Mouse (Mus musculus) midbrain, embryonic 15.5 days (tissue): ENCODE measurements around the gene Cort. TPM values are rescaled to one million over a fixed set of nuclear protein-coding genes. Genes with fewer than 3 reads are reported as not detected.
A peak's percentile ranks its signal among the peaks of the same experiment; 100 is the strongest.

Source experiments
- ATAC-seq: fragments of 200-750 bp; cut with Nextera tagmentation; replicated peaks from 2 replicates; pipeline ENCODE4 v1.8.0; 2017; ENCODE audit warnings: moderate TSS enrichment
- H3K27ac ChIP-seq: fragments of 300-500 bp; sonication (generic); 2 replicates; pipeline ENCODE4 v1.5.1; 2015; ENCODE audit warnings: mild to moderate bottlenecking, inconsistent platforms
- H3K27me3 ChIP-seq: fragments of 300-500 bp; sonication (generic); replicated peaks from 2 replicates; pipeline ENCODE4 v1.6.1; 2015; ENCODE audit warnings: inconsistent platforms
- H3K36me3 ChIP-seq: fragments of 300-500 bp; sonication (generic); replicated peaks from 2 replicates; pipeline ENCODE4 v1.6.1; 2015; ENCODE audit warnings: inconsistent platforms
- H3K4me1 ChIP-seq: fragments of 300-500 bp; sonication (generic); 2 replicates; pipeline ENCODE4 v1.6.1; 2015; ENCODE audit warnings: inconsistent platforms
- H3K4me2 ChIP-seq: fragments of 300-500 bp; sonication (generic); 2 replicates; pipeline ENCODE4 v1.6.1; 2015; ENCODE audit warnings: inconsistent platforms, mild to moderate bottlenecking, moderate library complexity
- H3K4me3 ChIP-seq: fragments of 300-500 bp; sonication (generic); 2 replicates; pipeline ENCODE4 v1.5.1; 2015; ENCODE audit warnings: mild to moderate bottlenecking, inconsistent platforms
- H3K9ac ChIP-seq: fragments of 300-500 bp; sonication (generic); 2 replicates; pipeline ENCODE4 v1.6.1; 2015; ENCODE audit warnings: mild to moderate bottlenecking, inconsistent platforms
- H3K9me3 ChIP-seq: fragments of 300-500 bp; sonication (generic); 2 replicates; pipeline ENCODE4 v1.6.1; 2016; ENCODE audit warnings: inconsistent platforms
- WGBS: fragments of 180-500 bp; shearing (Covaris S2); methylation state at CpG from one replicate; pipeline ENCODE4 v1.1.7; 2015; ENCODE audit warnings: mixed read lengths; 5-methylcytosine and 5-hydroxymethylcytosine counted together
- polyA plus RNA-seq: library from polyadenylated mRNA; unstranded; fragments of >200 nt; fragmentation: Nextera tagmentation; extraction: Ambion mirVana; gene quantifications from 2 replicates; pipeline ENCODE4 v1.2.1, GENCODE M21; 2015

Gene Cort
- polyA plus RNA-seq, 1 experiment from 2014 or later = 0.62 TPM

DNA sequence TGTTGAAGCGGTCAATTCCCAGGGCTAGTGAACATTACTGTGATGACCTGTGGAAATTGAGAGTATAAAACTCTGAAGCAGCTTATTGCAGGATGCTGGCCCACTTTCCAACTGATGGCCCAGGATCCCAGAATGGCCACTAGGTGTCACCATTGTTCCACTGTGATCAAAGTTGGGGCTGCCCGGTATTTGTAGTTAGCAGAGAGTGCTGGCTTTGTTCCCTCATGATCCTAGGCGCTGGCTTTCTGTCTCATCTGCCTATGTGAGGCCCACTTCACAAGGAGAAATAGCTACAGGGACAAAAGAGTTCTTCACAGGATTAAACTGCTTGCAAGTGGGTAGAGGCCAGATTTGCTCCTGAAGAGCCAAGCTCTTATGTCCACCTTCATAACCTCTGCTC lies 17.9 kb upstream of the Cort start:
- Histone ChIP-seq H3K27ac (0 out of 2 replicates have a peak overlapping the region, but pooled peaks have one; percentile 57), H3K36me3 (0 out of 2 replicates have a peak, but pooled peaks cover 3% of the 10 kb centered on the region), H3K9ac (no peak overlapping the region), H3K4me2 (no peak overlapping the region), H3K4me3 (no peak overlapping the region), H3K9me3 (no peaks in the 10 kb centered on the region), H3K27me3 (no peaks in the 10 kb centered on the region), H3K4me1 (peaks cover 3% of the 10 kb centered on the region; the same call in 1 of the 2 replicates)
- WGBS = 6% methylated on average over 3 of the region's 3 CpGs
- ATAC-seq = peak; percentile 91

DNA sequence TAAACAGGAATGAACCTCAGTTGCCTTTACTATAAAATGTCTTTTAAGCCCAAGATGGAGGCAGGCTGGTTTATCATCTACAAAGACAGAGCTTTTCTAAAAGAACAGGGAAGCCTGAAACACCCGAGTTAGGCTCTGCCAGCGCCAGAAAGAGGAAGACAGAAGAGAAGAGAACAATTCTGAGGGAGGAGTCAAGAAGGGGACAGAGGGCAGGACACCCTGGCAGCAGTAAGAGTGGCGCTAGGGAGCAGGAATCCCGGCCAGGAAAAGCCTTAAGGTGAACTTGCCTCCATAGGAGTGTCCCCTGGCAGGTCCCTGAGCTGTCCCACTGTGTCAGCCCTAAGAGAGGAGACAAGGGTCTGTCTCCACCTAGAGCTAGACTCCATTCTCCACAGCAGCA lies 17.0 kb upstream of the Cort start:
- H3K9me3 ChIP-seq = no peaks in the 10 kb centered on the region
- H3K36me3 ChIP-seq = no peaks in the 10 kb centered on the region
- no peak overlapping the region for H3K4me3 ChIP-seq
- H3K27me3 ChIP-seq = no peaks in the 10 kb centered on the region
- peaks cover 3% of the 10 kb centered on the region; the same call in 1 of the 2 replicates for H3K4me1 ChIP-seq
- H3K27ac ChIP-seq = no peak overlapping the region
- WGBS = 38% methylated on average over 4 of the region's 4 CpGs
- no peak for ATAC-seq
- no peak overlapping the region for H3K4me2 ChIP-seq
- no peak overlapping the region for H3K9ac ChIP-seq

DNA sequence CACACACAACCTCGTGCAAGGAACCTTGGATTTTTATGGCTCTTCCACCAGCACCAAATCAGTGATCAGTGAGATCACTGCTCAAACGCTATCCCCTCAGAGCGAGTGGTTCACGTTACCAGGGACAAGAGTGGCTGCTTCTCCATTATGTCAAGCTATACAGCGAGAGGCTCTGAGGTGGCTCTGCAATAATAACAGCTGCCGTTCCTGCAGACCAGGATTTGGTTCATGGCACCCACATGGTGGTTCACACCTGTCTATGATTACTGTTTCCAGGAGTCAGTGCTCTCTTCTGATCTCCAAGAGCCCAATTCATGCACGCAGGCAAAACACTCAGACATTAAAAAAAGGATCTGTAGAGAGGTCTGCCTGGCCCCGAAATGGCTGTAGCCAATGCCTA lies 12.0 kb upstream of the Cort start:
- H3K4me1 ChIP-seq = peaks cover 9% of the 10 kb centered on the region
- ATAC-seq = no peak
- H3K9ac ChIP-seq = no peak overlapping the region
- no peak overlapping the region for H3K27ac ChIP-seq
- no peaks in the 10 kb centered on the region for H3K27me3 ChIP-seq
- WGBS = 87% methylated on average over 8 of the region's 8 CpGs
- H3K4me3 ChIP-seq = no peak overlapping the region
- H3K4me2 ChIP-seq = no peak overlapping the region
- H3K9me3 ChIP-seq = no peaks in the 10 kb centered on the region
- H3K36me3 ChIP-seq = no peaks in the 10 kb centered on the region

DNA sequence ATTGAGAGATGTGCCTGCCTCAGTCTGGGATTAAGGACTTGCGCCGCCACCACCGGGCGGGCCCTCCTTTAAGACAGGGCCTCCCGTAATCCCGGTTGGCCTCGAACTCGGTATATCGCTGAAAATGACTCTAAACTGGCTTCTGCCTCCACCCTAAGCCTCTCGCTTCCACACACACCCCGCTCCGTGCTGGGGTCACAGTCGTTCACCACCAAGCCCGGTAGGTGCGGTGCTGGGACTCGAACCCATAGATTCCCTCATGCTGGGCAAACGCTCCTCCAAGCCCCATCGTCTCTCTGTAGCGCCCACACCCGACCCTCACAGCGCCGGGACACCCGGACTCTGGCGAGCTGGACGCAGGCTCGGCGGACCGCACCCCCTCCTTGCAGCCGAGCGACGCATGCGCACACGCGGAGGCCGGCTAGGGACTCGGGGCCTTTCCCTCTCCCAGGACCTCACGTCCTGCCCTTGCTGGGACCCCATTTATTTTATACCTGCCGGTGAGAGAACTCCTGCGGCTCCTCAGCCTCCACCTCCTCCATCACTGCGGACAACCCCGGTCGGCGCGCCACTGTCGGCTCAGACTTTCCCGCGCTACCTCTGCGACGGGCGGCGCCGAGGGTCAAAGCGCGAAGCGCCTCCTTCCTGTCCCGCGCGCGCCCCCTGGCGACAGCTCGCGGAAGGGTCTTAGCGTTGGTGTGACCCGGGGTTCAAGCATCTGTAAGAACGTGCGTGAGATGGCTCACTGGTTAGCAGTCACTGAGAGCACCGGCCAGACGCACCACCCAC lies 10.6 kb upstream of the Cort start, which contains the start of gene Cenps:
TSS of gene Cenps (minus strand) at position 648 of the 789 bp plus-strand sequence.
- peak; percentile 92 for ATAC-seq
- WGBS = 1% methylated on average over 67 of the region's 68 CpGs
- Histone ChIP-seq H3K27ac (peak within 1 kb of the TSS; percentile 81), H3K36me3 (no peaks in the 10 kb centered on the region), H3K4me3 (peak within 1 kb of the TSS; percentile 60), H3K9me3 (no peaks in the 10 kb centered on the region), H3K4me1 (peaks cover 9% of the 10 kb centered on the region), H3K4me2 (peak within 1 kb of the TSS; percentile 60), H3K9ac (peak within 1 kb of the TSS; percentile 61), H3K27me3 (no peaks in the 10 kb centered on the region)

DNA sequence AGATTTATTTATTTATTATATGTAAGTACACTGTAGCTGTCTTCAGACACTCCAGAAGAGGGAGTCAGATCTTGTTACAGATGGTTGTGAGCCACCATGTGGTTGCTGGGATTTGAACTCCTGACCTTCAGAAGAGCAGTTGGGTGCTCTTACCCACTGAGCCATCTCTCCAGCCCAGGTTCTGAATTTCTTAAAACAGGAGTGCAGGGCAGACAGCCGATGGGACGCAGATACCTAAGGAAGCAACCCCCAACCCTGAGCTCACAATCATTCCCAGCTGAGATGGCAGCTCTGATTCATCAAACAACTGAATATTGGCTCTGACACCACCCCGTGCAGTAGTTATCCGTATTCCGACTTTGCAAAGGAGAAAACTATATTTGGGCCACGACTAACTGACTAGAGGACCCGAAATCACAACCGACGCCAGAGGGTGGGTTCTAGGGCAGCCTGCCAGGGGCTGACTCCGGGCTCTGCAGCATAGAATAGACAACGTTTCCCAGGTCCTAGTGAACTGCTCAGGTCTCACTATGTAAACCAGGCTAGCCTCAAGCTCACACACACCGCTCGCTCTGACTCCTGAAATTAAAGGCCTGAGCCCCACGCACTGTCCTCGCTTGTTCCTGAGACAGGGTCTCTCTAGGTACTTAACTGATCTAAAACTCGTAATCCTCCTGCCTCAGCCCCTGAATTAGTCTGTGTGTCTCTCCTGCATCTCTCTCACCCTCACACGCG lies 9.7 kb upstream of the Cort start:
- peak overlapping the region; percentile 60 for H3K4me2 ChIP-seq
- 0 out of 2 replicates have a peak, but pooled peaks have one; percentile 8 for ATAC-seq
- no peaks in the 10 kb centered on the region for H3K9me3 ChIP-seq
- H3K4me3 ChIP-seq = peak overlapping the region; percentile 60
- H3K27ac ChIP-seq = no peak overlapping the region; the same call in 1 of the 2 replicates
- WGBS = 68% methylated on average over 18 of the region's 18 CpGs
- no peaks in the 10 kb centered on the region for H3K36me3 ChIP-seq
- peak overlapping the region; percentile 61 for H3K9ac ChIP-seq
- no peaks in the 10 kb centered on the region for H3K27me3 ChIP-seq
- peaks cover 9% of the 10 kb centered on the region for H3K4me1 ChIP-seq

DNA sequence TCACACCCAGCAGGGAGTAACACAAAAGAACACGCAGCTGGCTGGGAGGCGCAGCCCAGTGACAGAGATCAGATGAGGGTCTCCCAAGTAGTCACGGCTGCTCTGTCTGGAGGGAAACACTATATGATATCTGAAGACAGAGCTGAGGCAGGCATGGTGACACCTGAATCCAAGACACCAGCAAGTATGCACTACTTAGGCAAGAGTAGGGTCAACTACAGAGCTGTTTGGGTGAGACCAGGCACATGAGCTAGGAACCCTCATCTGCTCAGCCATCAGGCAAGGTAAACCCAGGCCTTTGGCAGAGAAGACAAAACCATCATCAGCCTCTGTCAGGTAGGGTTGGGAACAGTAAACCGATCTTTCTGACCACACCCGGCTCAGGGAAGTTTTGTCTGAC lies 6.8 kb upstream of the Cort start:
- H3K4me2 ChIP-seq = no peak overlapping the region
- no peaks in the 10 kb centered on the region for H3K36me3 ChIP-seq
- no peak overlapping the region for H3K9ac ChIP-seq
- H3K27me3 ChIP-seq = no peaks in the 10 kb centered on the region
- H3K9me3 ChIP-seq = no peaks in the 10 kb centered on the region
- no peak for ATAC-seq
- WGBS = 78% methylated on average over 5 of the region's 5 CpGs
- no peak overlapping the region for H3K4me3 ChIP-seq
- peaks cover 9% of the 10 kb centered on the region for H3K4me1 ChIP-seq
- no peak overlapping the region for H3K27ac ChIP-seq

DNA sequence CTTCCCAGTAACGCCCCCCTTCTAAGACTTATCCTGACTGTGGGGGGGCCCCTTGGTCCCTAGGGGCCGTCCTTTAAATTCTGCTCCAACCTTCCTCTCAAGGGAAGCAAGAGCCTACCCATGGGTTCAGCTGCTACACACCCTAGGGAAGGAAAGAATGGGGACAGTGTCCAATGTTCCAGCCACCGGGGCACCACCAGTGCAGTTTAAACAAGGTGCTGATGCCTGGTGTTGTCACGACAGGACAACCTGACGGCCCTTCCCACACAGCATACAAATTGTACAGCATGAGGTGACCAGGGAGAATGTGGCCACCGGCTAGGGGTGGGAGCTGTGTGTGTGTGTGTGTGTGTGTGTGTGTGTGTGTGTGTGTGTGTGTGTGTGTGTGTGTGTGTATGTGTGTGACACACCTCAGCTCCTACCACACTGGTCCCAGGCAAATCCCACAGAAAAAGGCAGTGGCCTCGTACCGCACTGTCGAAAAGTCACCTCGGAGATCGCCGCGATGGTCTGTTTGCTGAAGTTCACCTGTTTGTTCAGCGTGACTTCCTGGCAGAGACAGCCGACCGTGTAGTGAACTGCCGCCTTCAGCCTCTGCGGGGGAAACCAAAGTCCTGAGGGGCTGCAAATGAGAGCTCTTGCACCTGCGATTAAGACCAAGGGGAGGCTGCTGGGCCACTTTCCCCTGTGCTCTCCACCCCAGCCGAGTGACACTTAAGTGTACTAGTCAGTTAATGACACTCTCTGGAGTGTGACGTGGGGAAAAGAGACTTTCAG lies 5.4 kb upstream of the Cort start:
- H3K27ac ChIP-seq = no peak overlapping the region
- peaks cover 8% of the 10 kb centered on the region for H3K4me1 ChIP-seq
- H3K4me3 ChIP-seq = no peak overlapping the region
- no peaks in the 10 kb centered on the region for H3K9me3 ChIP-seq
- WGBS = 88% methylated on average over 21 of the region's 21 CpGs
- no peak for ATAC-seq
- H3K4me2 ChIP-seq = no peak overlapping the region
- no peaks in the 10 kb centered on the region for H3K27me3 ChIP-seq
- no peaks in the 10 kb centered on the region for H3K36me3 ChIP-seq
- H3K9ac ChIP-seq = no peak overlapping the region

DNA sequence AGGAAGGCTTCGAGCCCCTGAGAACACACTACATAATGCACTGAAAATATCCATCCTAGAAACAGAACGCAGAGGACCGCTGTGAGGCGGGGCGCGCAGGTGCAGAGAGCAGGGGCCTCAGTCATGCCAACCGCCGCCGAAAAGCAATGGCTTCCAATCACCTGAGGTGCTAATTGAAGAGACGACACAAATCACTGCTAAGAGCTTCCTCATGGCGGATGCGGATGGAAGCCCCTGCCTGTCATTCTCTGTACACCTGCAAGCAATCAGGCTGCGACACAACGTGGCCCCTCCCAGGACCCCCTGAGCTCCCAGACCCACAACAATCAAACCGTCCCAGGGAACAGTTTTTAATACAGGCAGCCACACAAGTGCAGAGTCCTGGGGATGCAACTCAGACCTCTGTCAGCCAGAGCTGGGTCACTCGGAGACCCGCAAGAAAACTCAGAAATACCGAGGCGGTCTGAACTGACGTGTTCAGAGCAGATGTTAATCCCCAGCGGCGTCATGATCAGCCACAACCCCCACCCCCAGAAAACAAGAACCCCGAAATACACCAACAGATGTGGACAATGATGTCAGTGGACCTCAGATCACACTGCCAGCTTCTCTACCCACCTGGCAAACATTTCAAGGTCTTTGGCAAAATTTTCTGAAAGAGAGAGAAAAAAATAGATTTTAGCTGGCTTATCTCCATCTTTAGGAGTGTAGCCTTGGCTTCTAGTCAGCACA lies 4.6 kb upstream of the Cort start:
- Histone ChIP-seq H3K9ac (no peak overlapping the region), H3K36me3 (no peaks in the 10 kb centered on the region), H3K4me1 (peaks cover under 1% of the 10 kb centered on the region; the same call in 1 of the 2 replicates), H3K27me3 (no peaks in the 10 kb centered on the region), H3K27ac (no peak overlapping the region), H3K4me3 (no peak overlapping the region), H3K9me3 (no peaks in the 10 kb centered on the region), H3K4me2 (no peak overlapping the region)
- ATAC-seq = no peak
- WGBS = 93% methylated on average over 23 of the region's 23 CpGs

DNA sequence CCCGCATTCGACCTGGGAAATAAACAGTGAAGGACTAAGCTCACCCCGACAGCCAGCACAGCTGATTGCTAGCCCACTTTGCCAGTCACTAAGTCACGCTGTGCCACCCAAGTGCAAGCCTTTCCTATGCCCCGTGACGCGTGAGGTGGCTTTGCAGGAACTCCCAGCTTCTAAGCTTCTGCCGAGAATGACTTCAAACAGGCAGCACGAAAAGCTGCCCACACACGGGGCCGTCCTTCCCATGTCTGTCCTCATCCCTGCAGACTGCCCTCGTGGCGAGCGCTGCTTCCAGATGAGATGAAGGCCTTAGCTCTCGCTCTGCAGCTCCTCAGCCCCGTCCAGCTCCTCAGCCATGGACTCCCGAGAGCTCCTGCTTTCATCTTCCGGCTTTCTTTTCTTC lies 1.9 kb upstream of the Cort start:
- H3K4me1 ChIP-seq = no peaks in the 10 kb centered on the region
- no peak for ATAC-seq
- H3K36me3 ChIP-seq = no peaks in the 10 kb centered on the region
- no peak overlapping the region for H3K9ac ChIP-seq
- no peak overlapping the region for H3K27ac ChIP-seq
- H3K9me3 ChIP-seq = no peaks in the 10 kb centered on the region
- no peak overlapping the region for H3K4me3 ChIP-seq
- no peaks in the 10 kb centered on the region for H3K27me3 ChIP-seq
- WGBS = 80% methylated on average over 18 of the region's 18 CpGs
- no peak overlapping the region for H3K4me2 ChIP-seq

DNA sequence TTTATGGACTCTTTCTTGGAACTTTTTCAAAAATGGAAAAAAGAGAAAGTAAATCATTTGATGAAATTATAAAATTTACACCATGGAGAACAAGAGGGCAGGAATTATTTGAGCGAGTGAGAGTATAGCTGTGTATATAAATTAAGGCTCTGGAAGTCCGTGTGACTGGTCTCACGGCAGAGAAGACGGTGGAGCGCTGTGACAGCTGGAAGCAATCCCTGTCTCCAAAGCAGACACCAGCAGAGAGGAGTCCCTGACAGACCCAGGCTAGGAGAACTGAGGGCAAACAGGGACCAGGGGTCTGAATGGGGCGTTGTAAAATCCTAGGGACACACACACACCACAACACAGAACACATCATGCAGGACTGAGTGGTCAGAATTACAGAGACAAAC lies 451 bp downstream of the Cort start:
- Histone ChIP-seq H3K27ac (no peak overlapping the region), H3K27me3 (no peaks in the 10 kb centered on the region), H3K9me3 (no peaks in the 10 kb centered on the region), H3K4me1 (no peaks in the 10 kb centered on the region), H3K9ac (no peak overlapping the region), H3K4me2 (no peak overlapping the region), H3K4me3 (no peak overlapping the region), H3K36me3 (0 out of 2 replicates have a peak, but pooled peaks cover 7% of the 10 kb centered on the region)
- WGBS = 87% methylated on average over 6 of the region's 6 CpGs
- ATAC-seq = no peak

DNA sequence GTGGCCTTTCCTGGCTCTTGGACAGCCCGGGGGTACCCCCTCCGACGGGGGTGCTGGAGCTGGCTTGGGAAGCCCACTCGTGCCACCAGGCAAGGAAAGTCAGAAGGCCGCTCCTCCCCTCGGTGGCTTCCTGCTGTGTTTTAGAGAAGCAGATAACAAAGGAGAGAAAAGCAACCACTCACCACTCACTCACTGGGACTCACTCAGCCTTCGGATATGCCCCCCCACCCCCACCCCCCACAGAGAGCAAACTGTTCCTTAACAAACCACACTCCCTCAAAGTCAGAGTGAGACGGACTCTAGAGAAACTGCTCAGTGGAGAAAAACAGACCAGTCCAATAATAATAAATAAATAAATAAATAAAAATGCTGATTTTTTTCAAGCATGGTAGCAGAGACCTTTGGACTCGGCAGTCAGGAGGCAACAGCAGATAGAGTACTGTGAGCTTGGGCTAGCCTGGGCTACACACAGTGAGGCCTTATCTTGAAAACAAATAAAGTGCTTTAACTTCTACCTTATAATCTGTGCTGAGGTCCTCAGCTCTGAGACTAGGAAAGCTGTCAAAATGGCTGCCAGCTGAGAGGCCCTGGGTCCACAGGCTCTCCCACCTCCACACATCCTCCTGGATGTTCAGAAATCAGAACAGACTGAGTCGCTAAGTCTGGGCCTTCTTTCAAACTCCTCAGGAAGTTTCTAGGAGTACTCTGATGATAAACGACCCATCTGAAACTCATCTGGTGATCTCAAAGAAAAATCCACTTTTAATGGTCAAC lies 1.0 kb downstream of the Cort start:
- ATAC-seq = no peak
- H3K4me1 ChIP-seq = no peaks in the 10 kb centered on the region
- 47% methylated on average over 11 of the region's 11 CpGs for WGBS

More for the DNA sequence above, 1.0 kb downstream of the Cort start:
- H3K27me3 ChIP-seq = no peaks in the 10 kb centered on the region
- no peak overlapping the region for H3K4me2 ChIP-seq
- H3K36me3 ChIP-seq = 0 out of 2 replicates have a peak, but pooled peaks cover 7% of the 10 kb centered on the region
- no peak overlapping the region for H3K9ac ChIP-seq
- H3K4me3 ChIP-seq = no peak overlapping the region
- no peaks in the 10 kb centered on the region for H3K9me3 ChIP-seq
- H3K27ac ChIP-seq = no peak overlapping the region
